Mouse (Mus musculus) stomach, postnatal 0 days (tissue): Measurements from ENCODE around the gene Pfkm.

Source experiments
- CTCF ChIP-seq: IDR thresholded peaks from 2 replicates; pipeline ENCODE4 v1.5.1; 2016; ENCODE audit warnings: antibody characterized with exemption, low read depth, mild to moderate bottlenecking, moderate library complexity
- EP300 ChIP-seq: optimal IDR thresholded peaks from 2 replicates; pipeline ENCODE3; 2016; ENCODE audit warnings: antibody characterized with exemption

- TF ChIP-seq EP300 (no peak), CTCF (no peak)
These were observed 64.9 kb downstream of the Pfkm start for GRCm38 (mm10) chr15:98157253-98157652.
